Mouse (Mus musculus) hindlimb bud, embryonic 11.5 days (tissue): Measurements from ENCODE around the gene Bcorl1.
"Not testable (repeated sequence)": the region's sequence is repeated elsewhere in the genome, so short reads cannot be mapped to it uniquely, and the experiment has no call there.

Experiments used
- DNase-seq: peaks from one replicate; pipeline ENCODE4 v3.0.0-alpha.2; 2012; ENCODE audit warnings: low read depth, low spot score; ENCODE audit errors: extremely low spot score

Bcorl1 gene

GRCm38 (mm10) chrX:48389380-48389779 is 48.2 kb downstream of the Bcorl1 start:
- DNase-seq, result no peak

- DNase-seq, result no peak
Measured at GRCm38 (mm10) chrX:48399994-48400393, 58.8 kb downstream of the Bcorl1 start.

GRCm38 (mm10) chrX:48405141-48405540 is 64.0 kb downstream of the Bcorl1 start:
- DNase-seq, result no peak

GRCm38 (mm10) chrX:48409611-48410387 is 68.6 kb downstream of the Bcorl1 start:
- peak; percentile 35 for DNase-seq

GRCm38 (mm10) chrX:48410388-48410776 is 69.2 kb downstream of the Bcorl1 start:
- DNase-seq, result no peak

- DNase-seq, result no peak
Measured at GRCm38 (mm10) chrX:48412629-48413028, 71.5 kb downstream of the Bcorl1 start.

- DNase-seq, result no peak
Measured at GRCm38 (mm10) chrX:48414291-48414690, 73.1 kb downstream of the Bcorl1 start.

- DNase-seq, result no peak
Measured at GRCm38 (mm10) chrX:48418417-48418816, 77.3 kb downstream of the Bcorl1 start.

- peak; percentile 47 for DNase-seq
Measured at GRCm38 (mm10) chrX:48422986-48423385, 81.8 kb downstream of the Bcorl1 start.

- no peak for DNase-seq
Measured at GRCm38 (mm10) chrX:48423671-48424070, 82.5 kb downstream of the Bcorl1 start.

- DNase-seq, result no peak
Measured at GRCm38 (mm10) chrX:48424583-48424982, 83.4 kb downstream of the Bcorl1 start.

- DNase-seq, result no peak
Measured at GRCm38 (mm10) chrX:48425280-48425679, 84.1 kb downstream of the Bcorl1 start.

- DNase-seq, result no peak
Measured at GRCm38 (mm10) chrX:48428241-48428640, 87.1 kb downstream of the Bcorl1 start.

GRCm38 (mm10) chrX:48428642-48429041 is 87.5 kb downstream of the Bcorl1 start:
- DNase-seq, result no peak

GRCm38 (mm10) chrX:48429100-48429499 is 87.9 kb downstream of the Bcorl1 start:
- DNase-seq, result no peak

GRCm38 (mm10) chrX:48429538-48429937 is 88.4 kb downstream of the Bcorl1 start:
- no peak for DNase-seq

- no peak for DNase-seq
Measured at GRCm38 (mm10) chrX:48432599-48433526, 91.7 kb downstream of the Bcorl1 start.

GRCm38 (mm10) chrX:48433527-48433899 is 92.4 kb downstream of the Bcorl1 start:
- no peak for DNase-seq

- no peak for DNase-seq
Measured at GRCm38 (mm10) chrX:48434251-48434650, 93.1 kb downstream of the Bcorl1 start.

- DNase-seq, result no peak
Measured at GRCm38 (mm10) chrX:48435477-48435900, 94.3 kb downstream of the Bcorl1 start.

- DNase-seq, result not testable (repeated sequence)
Measured at GRCm38 (mm10) chrX:48436082-48436481, 94.9 kb downstream of the Bcorl1 start.

GRCm38 (mm10) chrX:48439036-48439435 is 97.9 kb downstream of the Bcorl1 start:
- DNase-seq, result no peak
